Mouse (Mus musculus) neural tube, embryonic 13.5 days (tissue): Measurements from ENCODE around the gene Zfp335. TPM values are rescaled to one million over a fixed set of nuclear protein-coding genes. Genes with fewer than 3 reads are reported as not detected.
A peak's percentile ranks its signal among the peaks of the same experiment; 100 is the strongest.

Source experiments
- ATAC-seq: fragments of 200-750 bp; cut with Nextera tagmentation; 2 replicates; pipeline ENCODE4 v1.8.0; 2017; ENCODE audit warnings: low read depth, mild to moderate bottlenecking, moderate TSS enrichment, moderate library complexity
- H3K27ac ChIP-seq: fragments of 300-500 bp; sonication (generic); replicated peaks from 2 replicates; pipeline ENCODE4 v1.5.1; 2015; ENCODE audit warnings: moderate library complexity, mild to moderate bottlenecking, inconsistent platforms
- H3K27me3 ChIP-seq: fragments of 300-500 bp; sonication (generic); 2 replicates; pipeline ENCODE4 v1.6.1; 2015; ENCODE audit warnings: mild to moderate bottlenecking, inconsistent platforms
- H3K36me3 ChIP-seq: fragments of 300-500 bp; sonication (generic); 2 replicates; pipeline ENCODE4 v1.6.1; 2015; ENCODE audit warnings: mild to moderate bottlenecking, inconsistent platforms
- H3K4me1 ChIP-seq: fragments of 300-500 bp; sonication (generic); replicated peaks from 2 replicates; pipeline ENCODE4 v1.6.1; 2015; ENCODE audit warnings: inconsistent platforms
- H3K4me2 ChIP-seq: fragments of 300-500 bp; sonication (generic); 2 replicates; pipeline ENCODE4 v1.6.1; 2015; ENCODE audit warnings: inconsistent platforms, mild to moderate bottlenecking, moderate library complexity
- H3K4me3 ChIP-seq: fragments of 300-500 bp; sonication (generic); 2 replicates; pipeline ENCODE4 v1.5.1; 2015; ENCODE audit warnings: mild to moderate bottlenecking, inconsistent platforms
- H3K9ac ChIP-seq: fragments of 300-500 bp; sonication (generic); 2 replicates; pipeline ENCODE4 v1.6.1; 2015; ENCODE audit warnings: moderate library complexity, mild to moderate bottlenecking, inconsistent platforms
- H3K9me3 ChIP-seq: fragments of 300-500 bp; sonication (generic); 2 replicates; pipeline ENCODE4 v1.6.1; 2016; ENCODE audit warnings: inconsistent platforms
- WGBS: fragments of 180-500 bp; shearing (Covaris S2); methylation state at CpG from one replicate; pipeline ENCODE4 v1.1.7; 2015; 5-methylcytosine and 5-hydroxymethylcytosine counted together
- polyA plus RNA-seq: library from polyadenylated mRNA; unstranded; fragments of >200 nt; fragmentation: Nextera tagmentation; extraction: Ambion mirVana; gene quantifications from 2 replicates; pipeline ENCODE4 v1.2.1, GENCODE M21; 2015

Gene Zfp335
- 13.3 and 14.2 TPM in 2 replicates for polyA plus RNA-seq

GRCm38 (mm10) chr2:164911086-164912048, at the start of gene Zfp335:
Zfp335 (minus strand) TSS chr2:164911757.
- H3K27ac ChIP-seq = peak within 1 kb of the TSS; percentile 99
- ATAC-seq = peak; percentile 88
- peak within 1 kb of the TSS; percentile 95 for H3K4me2 ChIP-seq
- no peaks in the 10 kb centered on the region; the same call in 1 of the 2 replicates for H3K9me3 ChIP-seq
- H3K4me1 ChIP-seq = peaks cover 33% of the 10 kb centered on the region
- peak within 1 kb of the TSS; percentile 88 for H3K9ac ChIP-seq
- H3K4me3 ChIP-seq = peak within 1 kb of the TSS; percentile 87
- no peaks in the 10 kb centered on the region for H3K27me3 ChIP-seq
- peaks cover 32% of the 10 kb centered on the region for H3K36me3 ChIP-seq
- under 1% methylated on average over 90 of the region's 91 CpGs for WGBS

- Histone ChIP-seq H3K27ac (peak within 1 kb of the TSS; percentile 29; the same call in 1 of the 2 replicates), H3K4me2 (peak within 1 kb of the TSS; percentile 60), H3K9me3 (no peaks in the 10 kb centered on the region), H3K27me3 (peaks cover 11% of the 10 kb centered on the region), H3K9ac (peak within 1 kb of the TSS; percentile 71), H3K36me3 (no peaks in the 10 kb centered on the region), H3K4me1 (peaks cover 42% of the 10 kb centered on the region), H3K4me3 (peak within 1 kb of the TSS; percentile 52)
- ATAC-seq = peak; percentile 40; the same call in 1 of the 2 replicates
- under 1% methylated on average over 33 of the region's 54 CpGs for WGBS
Measured at GRCm38 (mm10) chr2:164960716-164961441, 49.3 kb upstream of the Zfp335 start, which contains the start of gene Slc12a5. Slc12a5 (plus strand) TSS chr2:164960802.

- Histone ChIP-seq H3K9me3 (no peaks in the 10 kb centered on the region), H3K36me3 (no peaks in the 10 kb centered on the region), H3K9ac (no peak overlapping the region), H3K4me1 (peaks cover 21% of the 10 kb centered on the region), H3K4me3 (no peak overlapping the region), H3K4me2 (no peak overlapping the region), H3K27ac (no peak overlapping the region), H3K27me3 (peaks cover 31% of the 10 kb centered on the region)
- ATAC-seq = no peak
- 65% methylated on average over 9 of the region's 9 CpGs for WGBS
Measured at GRCm38 (mm10) chr2:164957548-164958315, 46.2 kb upstream of the Zfp335 start.

GRCm38 (mm10) chr2:164956195-164956594, 44.6 kb upstream of the Zfp335 start:
- Histone ChIP-seq H3K9ac (no peak overlapping the region), H3K4me1 (peaks cover 15% of the 10 kb centered on the region), H3K27me3 (peaks cover 47% of the 10 kb centered on the region), H3K9me3 (no peaks in the 10 kb centered on the region), H3K4me3 (no peak overlapping the region), H3K4me2 (no peak overlapping the region), H3K36me3 (no peaks in the 10 kb centered on the region), H3K27ac (no peak overlapping the region)
- 71% methylated on average over 5 of the region's 5 CpGs for WGBS
- ATAC-seq = no peak

GRCm38 (mm10) chr2:164955725-164956124, 44.2 kb upstream of the Zfp335 start:
- no peaks in the 10 kb centered on the region for H3K9me3 ChIP-seq
- H3K27ac ChIP-seq = no peak overlapping the region
- no peak overlapping the region for H3K4me2 ChIP-seq
- H3K9ac ChIP-seq = no peak overlapping the region
- H3K4me1 ChIP-seq = peaks cover 11% of the 10 kb centered on the region
- WGBS = 72% methylated on average over 4 of the region's 4 CpGs
- no peak for ATAC-seq
- no peaks in the 10 kb centered on the region for H3K36me3 ChIP-seq
- H3K4me3 ChIP-seq = no peak overlapping the region
- peaks cover 52% of the 10 kb centered on the region for H3K27me3 ChIP-seq

- Histone ChIP-seq H3K36me3 (no peaks in the 10 kb centered on the region), H3K4me3 (no peak overlapping the region), H3K27me3 (peaks cover 77% of the 10 kb centered on the region), H3K9ac (no peak overlapping the region), H3K27ac (no peak overlapping the region), H3K9me3 (no peaks in the 10 kb centered on the region), H3K4me1 (peaks cover 15% of the 10 kb centered on the region), H3K4me2 (peak overlapping the region; percentile 15)
- peak; percentile 82 for ATAC-seq
- WGBS = under 1% methylated on average over 21 of the region's 21 CpGs
Measured at GRCm38 (mm10) chr2:164953224-164953623, 41.7 kb upstream of the Zfp335 start.

- Histone ChIP-seq H3K4me1 (peaks cover 23% of the 10 kb centered on the region), H3K9ac (no peak overlapping the region), H3K27ac (no peak overlapping the region), H3K4me3 (no peak overlapping the region), H3K9me3 (no peaks in the 10 kb centered on the region), H3K27me3 (peaks cover 84% of the 10 kb centered on the region), H3K36me3 (no peaks in the 10 kb centered on the region), H3K4me2 (no peak overlapping the region)
- ATAC-seq = no peak
- 42% methylated on average over 13 of the region's 13 CpGs for WGBS
Measured at GRCm38 (mm10) chr2:164952448-164952847, 40.9 kb upstream of the Zfp335 start.

- no peak overlapping the region for H3K27ac ChIP-seq
- peaks cover 23% of the 10 kb centered on the region for H3K4me1 ChIP-seq
- H3K4me2 ChIP-seq = no peak overlapping the region
- no peak overlapping the region for H3K4me3 ChIP-seq
- no peak overlapping the region for H3K9ac ChIP-seq
- ATAC-seq = no peak
- H3K27me3 ChIP-seq = peaks cover 91% of the 10 kb centered on the region
- no peaks in the 10 kb centered on the region for H3K36me3 ChIP-seq
- H3K9me3 ChIP-seq = no peaks in the 10 kb centered on the region
- 82% methylated on average over 4 of the region's 4 CpGs for WGBS
Measured at GRCm38 (mm10) chr2:164951745-164952144, 40.2 kb upstream of the Zfp335 start.

GRCm38 (mm10) chr2:164950501-164950900, 38.9 kb upstream of the Zfp335 start:
- Histone ChIP-seq H3K4me2 (no peak overlapping the region), H3K9ac (no peak overlapping the region), H3K27ac (no peak overlapping the region), H3K27me3 (peaks cover 91% of the 10 kb centered on the region), H3K9me3 (no peaks in the 10 kb centered on the region), H3K36me3 (no peaks in the 10 kb centered on the region), H3K4me3 (no peak overlapping the region), H3K4me1 (peaks cover 23% of the 10 kb centered on the region)
- 32% methylated on average over 13 of the region's 13 CpGs for WGBS
- no peak for ATAC-seq

- peak overlapping the region; percentile 47 for H3K9ac ChIP-seq
- peak overlapping the region; percentile 44 for H3K4me2 ChIP-seq
- no peak overlapping the region for H3K27ac ChIP-seq
- 6% methylated on average over 25 of the region's 25 CpGs for WGBS
- H3K4me1 ChIP-seq = peaks cover 23% of the 10 kb centered on the region
- H3K36me3 ChIP-seq = no peaks in the 10 kb centered on the region
- no peaks in the 10 kb centered on the region for H3K9me3 ChIP-seq
- H3K27me3 ChIP-seq = peaks cover 90% of the 10 kb centered on the region
- peak overlapping the region; percentile 18; the same call in 1 of the 2 replicates for H3K4me3 ChIP-seq
- no peak for ATAC-seq
Measured at GRCm38 (mm10) chr2:164948962-164949361, 37.4 kb upstream of the Zfp335 start.

- no peak overlapping the region for H3K9ac ChIP-seq
- 0 out of 2 replicates have a peak overlapping the region, but pooled peaks have one; percentile 1 for H3K4me2 ChIP-seq
- peaks cover 20% of the 10 kb centered on the region for H3K4me1 ChIP-seq
- H3K36me3 ChIP-seq = no peaks in the 10 kb centered on the region
- no peaks in the 10 kb centered on the region for H3K9me3 ChIP-seq
- whole genome bisulfite sequencing = 3% methylated on average over 6 of the region's 7 CpGs
- H3K4me3 ChIP-seq = no peak overlapping the region
- no peak overlapping the region for H3K27ac ChIP-seq
- peaks cover 84% of the 10 kb centered on the region for H3K27me3 ChIP-seq
- no peak; the same call in 1 of the 2 replicates for ATAC-seq
Measured at GRCm38 (mm10) chr2:164947930-164948329, 36.4 kb upstream of the Zfp335 start.
